Mouse (Mus musculus) CD8-positive naive resting alpha-beta T cell, adult 57 days (primary cell): ENCODE results near the gene Ptchd4. TPM values are rescaled to one million over a fixed set of nuclear protein-coding genes. Genes with fewer than 3 reads are reported as not detected.

Experiments
- total RNA-seq: library from RNA; stranded (reverse); gene quantifications from one replicate; pipeline ENCODE4 v1.2.4, GENCODE M21; 2023

Ptchd4 gene
- total RNA-seq, result not detected

GRCm38 (mm10) chr17:42315669-42316611, at the start of gene Ptchd4:
Gene Ptchd4, plus strand, starts transcription at chr17:42315947.

